Mouse (Mus musculus) granulocyte monocyte progenitor cell, adult 5-6 weeks (primary cell): ENCODE data around the gene Tas2r103. TPM values are rescaled to one million over a fixed set of nuclear protein-coding genes. Genes with fewer than 3 reads are reported as not detected.

Experiments used
- ATAC-seq: replicated peaks from 2 replicates; pipeline ENCODE4 v1.8.0; 2016; ENCODE audit warnings: mild to moderate bottlenecking, moderate TSS enrichment, inconsistent platforms; ENCODE audit not compliant: poor library complexity, severe bottlenecking
- total RNA-seq, 2 experiments: library from RNA; stranded (forward) in 1 of 2; stranded (reverse) in 1 of 2; fragments of 200-712, 200-1000 nt in 1 of 2; fragments of >200 nt in 1 of 2; fragmentation: Nextera tagmentation in 1 of 2; gene quantifications; 2 replicates each; pipeline ENCODE4 v1.2.3; 2014 to 2017

Gene Tas2r103
- total RNA-seq (2014; fragmentation: Nextera tagmentation) (not detected in 2 replicates), total RNA-seq (2017) (not detected in 2 replicates)

DNA sequence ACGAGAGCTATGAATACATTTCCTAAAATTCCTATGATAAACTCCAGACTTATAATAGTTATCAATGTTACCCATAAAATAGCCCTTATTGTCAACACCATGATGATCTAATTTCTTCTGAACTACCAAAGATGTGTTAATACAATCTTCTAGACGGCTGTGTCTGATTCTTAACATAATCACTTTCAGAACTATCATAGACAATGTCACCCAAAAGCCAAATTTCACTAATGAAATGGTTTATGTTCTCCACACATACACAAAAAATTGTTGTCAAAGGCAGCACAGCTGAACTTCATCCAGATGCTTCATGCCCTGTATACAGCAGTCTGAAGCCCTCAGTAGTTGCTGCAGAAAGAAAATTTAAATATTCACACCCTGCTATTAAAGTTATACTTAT, at the start of gene Tas2r103:
TSS of gene Tas2r103 (minus strand) at position 101 of the 400 bp plus-strand sequence.
- no peak for ATAC-seq

DNA sequence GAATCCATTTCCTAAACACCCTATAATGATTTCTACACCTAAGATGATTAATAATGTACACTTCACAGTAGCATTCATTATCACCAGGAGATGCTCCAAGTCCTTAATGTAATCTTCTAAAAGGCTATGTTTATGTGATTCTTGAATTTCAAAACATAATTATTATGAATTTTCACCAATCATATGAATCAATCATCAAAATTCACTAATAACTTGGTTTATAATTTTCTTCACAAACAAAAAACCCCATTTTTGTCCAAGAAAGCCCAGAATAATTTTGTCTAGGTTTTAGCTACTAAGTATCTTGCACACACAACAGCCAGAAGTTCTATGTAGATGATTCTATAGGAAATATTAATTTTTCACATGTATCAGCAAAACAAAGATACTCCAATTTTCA, 18.8 kb upstream of the Tas2r103 start, which contains the start of gene Tas2r140:
TSS of gene Tas2r140 (minus strand) at position 101 of the 400 bp plus-strand sequence.
- ATAC-seq, result no peak

Other genes with a start within 250 kb of the Tas2r103 start
- not detected in 2 replicates for gene Tas2r117, start 234.3 kb downstream of the Tas2r103 start, total RNA-seq (2014; fragmentation: Nextera tagmentation)
- not detected in 2 replicates for gene Tas2r117, start 234.3 kb downstream of the Tas2r103 start, total RNA-seq (2017)
- not detected in 2 replicates for gene Tas2r123, start 190.0 kb downstream of the Tas2r103 start, total RNA-seq (2014; fragmentation: Nextera tagmentation)
- not detected in 2 replicates for gene Tas2r123, start 190.0 kb downstream of the Tas2r103 start, total RNA-seq (2017)
- not detected in 2 replicates for gene Tas2r116, start 181.7 kb downstream of the Tas2r103 start, total RNA-seq (2014; fragmentation: Nextera tagmentation)
- not detected in 2 replicates for gene Tas2r116, start 181.7 kb downstream of the Tas2r103 start, total RNA-seq (2017)
- not detected in 2 replicates for gene Tas2r110, start 169.1 kb downstream of the Tas2r103 start, total RNA-seq (2014; fragmentation: Nextera tagmentation)
- not detected in 2 replicates for gene Tas2r110, start 169.1 kb downstream of the Tas2r103 start, total RNA-seq (2017)
- not detected in 2 replicates for gene Tas2r113, start 144.1 kb downstream of the Tas2r103 start, total RNA-seq (2014; fragmentation: Nextera tagmentation)
- gene Tas2r113, start 144.1 kb downstream of the Tas2r103 start, total RNA-seq (2017), result not detected in 2 replicates
- gene Tas2r125, start 127.5 kb downstream of the Tas2r103 start, total RNA-seq (2014; fragmentation: Nextera tagmentation), result not detected in 2 replicates
- not detected in 2 replicates for gene Tas2r125, start 127.5 kb downstream of the Tas2r103 start, total RNA-seq (2017)
- gene Tas2r129, start 86.0 kb downstream of the Tas2r103 start, total RNA-seq (2014; fragmentation: Nextera tagmentation), result not detected in 2 replicates
- not detected in 2 replicates for gene Tas2r129, start 86.0 kb downstream of the Tas2r103 start, total RNA-seq (2017)
- not detected in 2 replicates for gene Tas2r131, start 79.2 kb downstream of the Tas2r103 start, total RNA-seq (2014; fragmentation: Nextera tagmentation)
- not detected in 2 replicates for gene Tas2r131, start 79.2 kb downstream of the Tas2r103 start, total RNA-seq (2017)
- gene Tas2r109, start 56.1 kb downstream of the Tas2r103 start, total RNA-seq (2014; fragmentation: Nextera tagmentation), result not detected in 2 replicates
- not detected in 2 replicates for gene Tas2r109, start 56.1 kb downstream of the Tas2r103 start, total RNA-seq (2017)
- not detected in 2 replicates for gene Tas2r140, start 18.7 kb upstream of the Tas2r103 start, total RNA-seq (2014; fragmentation: Nextera tagmentation)
- not detected in 2 replicates for gene Tas2r140, start 18.7 kb upstream of the Tas2r103 start, total RNA-seq (2017)
- gene Smim10l1, start 67.8 kb upstream of the Tas2r103 start, total RNA-seq (2014; fragmentation: Nextera tagmentation), result 31.7 and 42.5 TPM in 2 replicates
- 74.2 and 88.5 TPM in 2 replicates for gene Smim10l1, start 67.8 kb upstream of the Tas2r103 start, total RNA-seq (2017)